Mouse (Mus musculus): ENCODE results near the gene Etv4.

- TF ChIP-seq CTCF (IDR thresholded peaks at IDR 0.05; ENCODE audit: borderline replicate concordance, insufficient read depth, low read depth, low read length): no peak
- TF ChIP-seq POLR2A (IDR thresholded peaks at IDR 0.05; ENCODE audit: borderline replicate concordance, insufficient read depth, low read length): no peak
Measured at GRCm38 (mm10) chr11:101819853-101820252, 34.7 kb upstream of the Etv4 start.

Data from cerebellum, adult 2 months (tissue).